Mouse (Mus musculus): Measurements from ENCODE around the gene Rpap1.

GRCm38 (mm10) chr2:119767246-119767645 lies 20.1 kb downstream of the Rpap1 start:
- TF ChIP-seq EP300 (IDR thresholded peaks at IDR 0.05; ENCODE audit: low read depth) (no peak), CTCF (IDR thresholded peaks at IDR 0.05; ENCODE audit: low read depth) (peak; percentile 52)

Measured in liver, postnatal 0 days (tissue).